Mouse (Mus musculus) spleen, adult 2 months (tissue): Measurements from ENCODE around the gene Gimap1. TPM values are rescaled to one million over a fixed set of nuclear protein-coding genes. Genes with fewer than 3 reads are reported as not detected.
A peak's percentile ranks its signal among the peaks of the same experiment; 100 is the strongest.

Experiments
- DNase-seq, 2 experiments: peaks; one replicate each; pipeline versions ENCODE4 v3.0.0 to v3.0.0-alpha.2; 2012 to 2021; ENCODE audit warnings: low spot score in 2 of 2, low read depth in 1 of 2
- H3K27ac ChIP-seq: fragments of 200-500 bp; 2 replicates; pipeline ENCODE4 v1.5.1; 2012; ENCODE audit warnings: low read length, inconsistent platforms; ENCODE audit not compliant: insufficient read depth
- H3K27me3 ChIP-seq: fragments of 200-500 bp; 2 replicates; pipeline ENCODE4 v1.6.1; 2012; ENCODE audit warnings: mild to moderate bottlenecking, moderate library complexity, low read length, inconsistent platforms; ENCODE audit not compliant: control insufficient read depth, insufficient read depth
- H3K36me3 ChIP-seq: fragments of 200-500 bp; 2 replicates; pipeline ENCODE4 v1.6.1; 2012; ENCODE audit warnings: mild to moderate bottlenecking, low read length, inconsistent platforms; ENCODE audit not compliant: control insufficient read depth, insufficient read depth
- H3K4me1 ChIP-seq: fragments of 200-500 bp; 2 replicates; pipeline ENCODE4 v1.6.1; 2011; ENCODE audit warnings: inconsistent platforms; ENCODE audit not compliant: control insufficient read depth, insufficient read depth, insufficient read length
- H3K4me3 ChIP-seq: fragments of 200-500 bp; 2 replicates; pipeline ENCODE4 v1.5.1; 2011; ENCODE audit warnings: mild to moderate bottlenecking, inconsistent platforms; ENCODE audit not compliant: insufficient read depth, insufficient read length; ENCODE audit errors: extremely low read depth
- CTCF ChIP-seq: fragments of 200-500 bp; IDR thresholded peaks from 2 replicates; pipeline ENCODE4 v1.5.1; 2011; ENCODE audit warnings: mild to moderate bottlenecking, inconsistent platforms; ENCODE audit not compliant: insufficient read depth, insufficient read length, insufficient replicate concordance; ENCODE audit errors: extremely low read depth
- POLR2A ChIP-seq: fragments of 200-500 bp; IDR thresholded peaks from 2 replicates; pipeline ENCODE4 v1.6.1; 2011; ENCODE audit warnings: low read depth, low read length, inconsistent platforms
- WGBS: fragments of 180-500 bp; shearing (Covaris S2); methylation state at CpG from one replicate; pipeline ENCODE4 v1.1.7; 2018; 5-methylcytosine and 5-hydroxymethylcytosine counted together
- polyA plus RNA-seq: library from polyadenylated mRNA; depleted of rRNA; stranded (reverse); fragments of >200 nt; gene quantifications from 2 replicates; pipeline ENCODE4 v1.2.3, GENCODE M21; 2012

The Gimap1 gene
- polyA plus RNA-seq, 1 experiment, result 94.4 TPM

GRCm38 (mm10) chr6:48745490-48745889 is 6.6 kb downstream of the Gimap1 start:
- H3K4me1 ChIP-seq, result peaks cover 27% of the 10 kb centered on the region
- no peaks in the 10 kb centered on the region for H3K27me3 ChIP-seq
- peak overlapping the region; percentile 72 for H3K4me3 ChIP-seq
- TF ChIP-seq CTCF (no peak), POLR2A (no peak)
- peak overlapping the region; percentile 98 for H3K27ac ChIP-seq
- WGBS, result 8% methylated on average over 2 of the region's 2 CpGs
- peaks cover 21% of the 10 kb centered on the region for H3K36me3 ChIP-seq
- no peak for DNase-seq

- Histone ChIP-seq H3K27ac (peak within 1 kb of the TSS; percentile 98), H3K4me1 (peaks cover 27% of the 10 kb centered on the region), H3K36me3 (peaks cover 20% of the 10 kb centered on the region), H3K27me3 (no peaks in the 10 kb centered on the region), H3K4me3 (peak within 1 kb of the TSS; percentile 72)
- TF ChIP-seq CTCF (0 out of 2 replicates have a peak, but pooled peaks have one; percentile 6), POLR2A (peak; percentile 68)
- peak; percentile 74 to 83 for DNase-seq
- WGBS, result 4% methylated on average over 16 of the region's 16 CpGs
Measured at GRCm38 (mm10) chr6:48745959-48746889, 7.4 kb downstream of the Gimap1 start, which contains the start of gene Gimap5. Gene Gimap5, plus strand, starts transcription at chr6:48746197.

- peak overlapping the region; percentile 72 for H3K4me3 ChIP-seq
- no peaks in the 10 kb centered on the region for H3K27me3 ChIP-seq
- peaks cover 16% of the 10 kb centered on the region for H3K4me1 ChIP-seq
- H3K36me3 ChIP-seq, result peaks cover 10% of the 10 kb centered on the region
- WGBS, result 13% methylated on average over 7 of the region's 7 CpGs
- peak overlapping the region; percentile 98 for H3K27ac ChIP-seq
- DNase-seq, result peak in 1 of 2 experiments; percentile 33
- peak; percentile 92 for TF ChIP-seq POLR2A
- TF ChIP-seq CTCF, result no peak
Measured at GRCm38 (mm10) chr6:48747091-48747966, 8.5 kb downstream of the Gimap1 start.

- Histone ChIP-seq H3K4me3 (no peak overlapping the region), H3K36me3 (peaks cover 12% of the 10 kb centered on the region; the same call in 1 of the 2 replicates), H3K27me3 (no peaks in the 10 kb centered on the region), H3K4me1 (peaks cover 5% of the 10 kb centered on the region; the same call in 1 of the 2 replicates), H3K27ac (no peak overlapping the region)
- no peak for DNase-seq
- WGBS, result 78% methylated on average over 7 of the region's 7 CpGs
- TF ChIP-seq POLR2A (no peak), CTCF (no peak)
Measured at GRCm38 (mm10) chr6:48763567-48764270, 24.9 kb downstream of the Gimap1 start.

GRCm38 (mm10) chr6:48764496-48764895 is 25.6 kb downstream of the Gimap1 start:
- Histone ChIP-seq H3K4me3 (no peak overlapping the region), H3K4me1 (peaks cover 5% of the 10 kb centered on the region; the same call in 1 of the 2 replicates), H3K36me3 (peaks cover 12% of the 10 kb centered on the region; the same call in 1 of the 2 replicates), H3K27ac (no peak overlapping the region), H3K27me3 (no peaks in the 10 kb centered on the region)
- TF ChIP-seq POLR2A, result no peak
- no peak for DNase-seq
- WGBS, result 90% methylated on average over 10 of the region's 10 CpGs
